Mouse (Mus musculus) CH12.LX (cell line): ENCODE measurements around the gene 1700113H08Rik. TPM values are rescaled to one million over a fixed set of nuclear protein-coding genes. Genes with fewer than 3 reads are reported as not detected.

Experiments
- DNase-seq: peaks from one replicate; pipeline ENCODE4 v3.0.0-alpha.2; 2013; ENCODE audit errors: extremely low read depth
- H3K27ac ChIP-seq: 2 replicates; pipeline ENCODE4 v1.5.1; 2012; ENCODE audit warnings: low read depth, mild to moderate bottlenecking, control low read depth, moderate library complexity; ENCODE audit not compliant: insufficient read depth
- H3K27me3 ChIP-seq: replicated peaks from 2 replicates; pipeline ENCODE3; 2012; ENCODE audit warnings: inconsistent platforms
- H3K36me3 ChIP-seq, 2 experiments: replicated peaks in 1 of 2; 2 replicates each; pipeline versions ENCODE3 to v1.6.1; 2012; ENCODE audit warnings: inconsistent platforms in 1 of 2, low read length in 1 of 2, mild to moderate bottlenecking in 1 of 2, mixed read lengths in 1 of 2, moderate library complexity in 1 of 2; ENCODE audit not compliant: control insufficient read depth in 1 of 2, insufficient read depth in 1 of 2
- H3K4me1 ChIP-seq, 2 experiments: 2 replicates each; pipeline ENCODE4 v1.6.1; 2012; ENCODE audit warnings: inconsistent platforms in 1 of 2, moderate library complexity in 1 of 2; ENCODE audit not compliant: insufficient read depth in 2 of 2, control insufficient read depth in 1 of 2
- H3K4me2 ChIP-seq: 2 replicates; pipeline ENCODE4 v1.6.1; 2012; ENCODE audit warnings: low read depth, mild to moderate bottlenecking, control low read depth; ENCODE audit not compliant: poor library complexity, insufficient read depth, severe bottlenecking
- H3K4me3 ChIP-seq, 3 experiments: fragments of 150-350 bp in 1 of 3; sonication (generic) in 1 of 3; replicated peaks in 1 of 3; 2 replicates each; pipeline versions ENCODE3 to v1.5.1; 2011 to 2012; ENCODE audit warnings: low read depth in 2 of 3, low read length in 2 of 3, mild to moderate bottlenecking in 2 of 3, moderate library complexity in 2 of 3, control low read depth in 1 of 3, improper control_type of control experiment in 1 of 3, inconsistent platforms in 1 of 3, mixed read lengths in 1 of 3; ENCODE audit not compliant: poor library complexity in 1 of 3
- H3K79me2 ChIP-seq: replicated peaks from 2 replicates; pipeline ENCODE4 v1.6.1; 2012; ENCODE audit warnings: mild to moderate bottlenecking, moderate library complexity; ENCODE audit not compliant: control insufficient read depth, poor library complexity, insufficient read depth, severe bottlenecking; ENCODE audit errors: extremely low read depth
- H3K9ac ChIP-seq: 2 replicates; pipeline ENCODE4 v1.6.1; 2012; ENCODE audit warnings: low read depth, mild to moderate bottlenecking, control low read depth, moderate library complexity; ENCODE audit not compliant: insufficient read depth
- H3K9me3 ChIP-seq: replicated peaks from 2 replicates; pipeline ENCODE3; 2012; ENCODE audit warnings: low read length, inconsistent platforms, mixed read lengths
- CHD2 ChIP-seq: IDR thresholded peaks from 2 replicates; pipeline ENCODE4 v1.6.1; 2011; ENCODE audit warnings: low read length, improper control_type of control experiment
- CTCF ChIP-seq, 2 experiments: IDR thresholded peaks in 1 of 2; conservative IDR thresholded peaks in 1 of 2; 2 replicates each; pipeline ENCODE4 v1.5.1; 2011 to 2012; ENCODE audit warnings: low read depth in 2 of 2, low read length in 2 of 2, improper control_type of control experiment in 1 of 2, inconsistent platforms in 1 of 2, mild to moderate bottlenecking in 1 of 2, moderate library complexity in 1 of 2
- ELF1 ChIP-seq: IDR thresholded peaks from 2 replicates; pipeline ENCODE4 v1.6.1; 2014; ENCODE audit warnings: low read depth, mild to moderate bottlenecking, inconsistent platforms, low read length, improper control_type of control experiment
- EP300 ChIP-seq: IDR thresholded peaks from 2 replicates; pipeline ENCODE4 v1.6.1; 2011; ENCODE audit warnings: low read length, improper control_type of control experiment
- GABPA ChIP-seq: IDR thresholded peaks from 2 replicates; pipeline ENCODE4 v1.6.1; 2012; ENCODE audit warnings: low read depth, low read length, improper control_type of control experiment, inconsistent platforms; ENCODE audit not compliant: insufficient replicate concordance
- IRF4 ChIP-seq: IDR thresholded peaks from 2 replicates; pipeline ENCODE4 v1.6.1; 2014; ENCODE audit warnings: low read depth, mild to moderate bottlenecking, inconsistent platforms, low read length, improper control_type of control experiment
- JUN ChIP-seq: IDR thresholded peaks from 2 replicates; pipeline ENCODE4 v1.6.1; 2011; ENCODE audit warnings: low read depth, mild to moderate bottlenecking, low read length, improper control_type of control experiment, moderate library complexity; ENCODE audit not compliant: insufficient read depth
- JUND ChIP-seq: conservative IDR thresholded peaks from 2 replicates; pipeline ENCODE4 v1.6.1; 2011; ENCODE audit warnings: low read depth, low read length, improper control_type of control experiment
- MAZ ChIP-seq: IDR thresholded peaks from 2 replicates; pipeline ENCODE4 v1.6.1; 2012; ENCODE audit warnings: low read depth, mild to moderate bottlenecking, inconsistent platforms, low read length, improper control_type of control experiment, moderate library complexity
- MXI1 ChIP-seq: IDR thresholded peaks from 2 replicates; pipeline ENCODE4 v1.6.1; 2011; ENCODE audit warnings: mild to moderate bottlenecking, low read depth, low read length, improper control_type of control experiment
- USF1 ChIP-seq: IDR thresholded peaks from 2 replicates; pipeline ENCODE4 v1.6.1; 2014; ENCODE audit warnings: low read depth, mild to moderate bottlenecking, inconsistent platforms, low read length, improper control_type of control experiment
- ZKSCAN1 ChIP-seq: IDR thresholded peaks from 2 replicates; pipeline ENCODE4 v1.6.1; 2012; ENCODE audit warnings: low read depth, inconsistent platforms, low read length, improper control_type of control experiment, borderline replicate concordance
- dilution Hi-C: fragments of 300-500 bp; cut with MboI; formaldehyde crosslinking; loops from 2 replicates; pipeline ENCODE4 v1.14.3; 2020; ENCODE audit warnings: low sequenced_read_pairs; ENCODE audit not compliant: extremely low pct_unique_long_range_greater_than_20kb, extremely low pct_ligation_motif_present
- in situ Hi-C: fragments of 300-500 bp; cut with MboI; formaldehyde crosslinking; loops from 3 replicates; pipeline ENCODE4 v1.14.3; 2019; ENCODE audit warnings: low sequenced_read_pairs, low pct_ligation_motif_present, low pct_unique_long_range_greater_than_20kb, mixed read lengths
- polyA plus RNA-seq: library from polyadenylated mRNA; unstranded; fragments of >175 nt; gene quantifications from 2 replicates; pipeline ENCODE4 v1.2.1, GENCODE M21; 2012; ENCODE audit warnings: low read depth; ENCODE audit not compliant: insufficient read length
- total RNA-seq, 2 experiments: library from RNA; depleted of rRNA; stranded (reverse); fragments of 300-350 nt in 1 of 2; fragments of >200 nt in 1 of 2; gene quantifications; 2 replicates each; pipeline ENCODE4 v1.2.3; 2012 to 2014

Gene 1700113H08Rik
- total and polyA plus RNA-seq, 3 experiments, result not detected

- H3K4me1 ChIP-seq, result peaks cover 9 to 32% of the 10 kb centered on the region in 2 experiments; a peak in 3 of 4 replicates
- H3K79me2 ChIP-seq, result no peaks in the 10 kb centered on the region
- TF ChIP-seq JUND, result 0 out of 2 replicates have a peak, but pooled peaks have one; percentile 14
- TF ChIP-seq IRF4, result peak; percentile 85; the same call in 1 of the 2 replicates
- TF ChIP-seq JUN, result 0 out of 2 replicates have a peak, but pooled peaks have one; percentile 12
- no peak for TF ChIP-seq CTCF (conservative IDR thresholded peaks at IDR 0.05 in 1 of 2, IDR thresholded peaks at IDR 0.05 in 1 of 2; ENCODE audit: low read depth in 2 of 2, low read length in 2 of 2)
- peak; percentile 65 for TF ChIP-seq EP300
- no peak for TF ChIP-seq ZKSCAN1
- peak; percentile 88 for DNase-seq
- peak overlapping the region in 1 of 3 experiments; percentile 3 for H3K4me3 ChIP-seq
- peak overlapping the region; percentile 95 for H3K4me2 ChIP-seq
- no peak overlapping the region for H3K9ac ChIP-seq
- H3K27ac ChIP-seq, result no peak overlapping the region
- no peaks in the 10 kb centered on the region for H3K9me3 ChIP-seq
- in situ Hi-C loops, result no loop called here
- H3K36me3 ChIP-seq, result no peaks in the 10 kb centered on the region
- dilution Hi-C loops, result no loop called here
- no peaks in the 10 kb centered on the region for H3K27me3 ChIP-seq
Observed at GRCm38 (mm10) chr10:87107565-87108297, 49.9 kb downstream of the 1700113H08Rik start.

DNA sequence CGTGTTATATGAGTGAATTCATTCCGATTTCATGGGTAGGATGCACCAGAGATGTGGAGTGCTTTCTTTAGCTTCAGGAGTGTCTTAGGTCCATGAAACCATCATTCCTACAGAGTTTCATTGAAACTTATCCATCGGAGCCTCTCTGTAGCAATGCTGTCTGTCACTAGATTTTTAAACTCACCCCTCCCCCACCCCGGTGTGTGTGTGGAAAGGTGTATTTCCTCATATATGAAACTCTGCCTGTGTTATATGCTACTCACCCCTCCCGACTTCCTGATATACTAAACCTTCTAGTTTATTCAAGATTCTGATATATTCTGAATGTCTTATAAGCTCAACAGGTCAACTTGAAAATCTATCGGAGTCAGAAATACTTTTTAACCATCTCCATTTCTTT lies 50.5 kb downstream of the 1700113H08Rik start:
- H3K9me3 ChIP-seq, result no peaks in the 10 kb centered on the region
- in situ Hi-C loops (no loop called here), dilution Hi-C loops (no loop called here)
- peaks cover 9 to 32% of the 10 kb centered on the region in 2 experiments; a peak in 3 of 4 replicates for H3K4me1 ChIP-seq
- H3K9ac ChIP-seq, result no peak overlapping the region
- H3K79me2 ChIP-seq, result no peaks in the 10 kb centered on the region
- peak; percentile 43 for DNase-seq
- no peak overlapping the region for H3K27ac ChIP-seq
- no peaks in the 10 kb centered on the region for H3K36me3 ChIP-seq
- H3K4me2 ChIP-seq, result peak overlapping the region; percentile 95; the same call in 1 of the 2 replicates
- 0 out of 2 replicates have a peak, but pooled peaks have one; percentile 38 for TF ChIP-seq CHD2
- TF ChIP-seq EP300, result 0 out of 2 replicates have a peak, but pooled peaks have one; percentile 16
- no peak for TF ChIP-seq USF1
- no peak overlapping the region for H3K4me3 ChIP-seq
- no peaks in the 10 kb centered on the region for H3K27me3 ChIP-seq

DNA sequence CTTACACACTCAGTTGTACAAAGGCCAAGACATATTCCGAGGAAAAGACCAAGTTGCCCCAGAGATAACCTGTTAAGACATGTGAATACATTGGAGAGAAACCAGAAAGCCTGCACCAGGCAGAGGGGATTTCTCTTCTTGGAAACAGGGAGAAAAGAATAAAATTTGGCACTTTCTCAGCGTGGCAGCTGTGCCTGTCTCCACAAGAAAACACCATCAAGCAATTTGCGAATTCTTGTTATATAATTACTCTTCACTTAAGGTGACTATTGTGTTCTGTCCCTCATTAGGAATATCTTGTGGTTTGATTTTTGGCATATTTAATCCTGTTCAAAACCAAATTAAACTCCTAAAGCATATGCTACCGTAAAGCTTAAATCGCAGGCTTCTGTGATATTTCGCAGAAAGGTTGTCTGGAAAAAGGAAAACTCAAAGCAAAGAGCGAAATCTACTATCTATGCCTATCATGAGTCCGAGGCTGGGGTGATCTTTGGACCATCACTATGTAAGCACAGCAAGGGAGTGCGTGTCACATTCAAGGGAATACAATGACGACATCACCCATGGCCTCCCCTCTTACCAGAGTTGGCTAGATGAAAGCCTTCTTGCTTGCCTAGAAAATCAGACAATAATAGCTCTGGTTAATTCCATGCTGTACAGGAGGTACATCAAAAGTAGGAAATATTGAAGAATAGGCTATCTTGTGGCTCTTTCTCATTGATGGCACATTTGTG lies 51.4 kb downstream of the 1700113H08Rik start:
- Histone ChIP-seq H3K4me1 (peaks cover 9 to 24% of the 10 kb centered on the region in 2 experiments; a peak in 3 of 4 replicates), H3K27me3 (no peaks in the 10 kb centered on the region), H3K36me3 (no peaks in the 10 kb centered on the region), H3K9ac (no peak overlapping the region), H3K27ac (no peak overlapping the region), H3K4me3 (no peak overlapping the region), H3K9me3 (no peaks in the 10 kb centered on the region), H3K79me2 (no peaks in the 10 kb centered on the region), H3K4me2 (no peak overlapping the region)
- dilution Hi-C loops (no loop called here), in situ Hi-C loops (no loop called here)
- TF ChIP-seq MXI1 (no peak), GABPA (no peak), ELF1 (no peak), MAZ (no peak)
- no peak for DNase-seq
